Mouse (Mus musculus): ENCODE measurements at regions not wholly inside any gene's neighbourhood (a gene's known extent, or its start where the extent isn't known, plus 50 kb on each side); places are given as distances from the start of the nearest gene placed in this dataset.

DNA sequence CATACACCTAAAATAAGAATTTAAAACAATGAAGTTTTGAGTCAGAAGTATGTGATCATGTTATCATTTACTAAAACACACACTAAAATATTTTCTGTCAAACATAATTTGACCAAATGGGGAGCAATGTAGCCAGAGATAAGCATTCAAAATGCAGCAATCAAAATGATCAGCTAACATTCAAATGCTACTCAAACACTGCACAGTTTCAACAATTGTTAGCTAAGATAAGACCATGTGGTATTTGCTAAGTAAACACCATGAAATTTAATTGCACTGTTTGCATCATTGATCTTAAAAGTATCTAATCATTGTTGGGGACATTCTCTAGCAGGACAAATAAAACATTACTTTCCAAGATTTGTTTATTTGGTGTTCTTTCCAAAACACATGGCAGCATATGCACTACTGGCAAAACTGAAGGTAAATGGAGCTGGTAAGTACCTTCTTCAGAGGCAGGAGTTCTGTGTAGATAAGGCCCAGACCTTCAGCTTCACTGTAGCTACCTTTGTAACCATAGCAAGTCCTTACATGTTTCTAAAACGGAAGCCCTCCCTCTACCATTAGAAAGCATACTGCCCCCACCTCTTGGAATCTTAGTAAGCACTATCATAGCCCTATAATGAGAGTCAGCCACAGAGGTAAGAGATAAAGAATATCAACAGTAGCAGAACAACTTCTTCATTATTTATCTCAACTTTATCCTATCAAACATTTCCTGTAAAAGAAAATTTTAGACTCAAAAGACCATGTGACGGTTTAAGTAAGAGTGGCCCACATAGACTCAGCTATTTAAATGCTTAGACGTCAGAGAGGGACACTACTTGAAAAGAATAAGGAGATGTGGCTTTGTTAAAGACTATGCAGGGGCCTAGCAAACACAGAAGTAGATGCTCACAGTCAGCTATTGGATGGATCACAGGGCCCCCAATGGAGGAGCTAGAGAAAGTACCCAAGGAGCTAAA lies 116.3 kb upstream of the Irak1bp1 start:
- intact Hi-C loops (cut with DNase I), result no loop called here

DNA sequence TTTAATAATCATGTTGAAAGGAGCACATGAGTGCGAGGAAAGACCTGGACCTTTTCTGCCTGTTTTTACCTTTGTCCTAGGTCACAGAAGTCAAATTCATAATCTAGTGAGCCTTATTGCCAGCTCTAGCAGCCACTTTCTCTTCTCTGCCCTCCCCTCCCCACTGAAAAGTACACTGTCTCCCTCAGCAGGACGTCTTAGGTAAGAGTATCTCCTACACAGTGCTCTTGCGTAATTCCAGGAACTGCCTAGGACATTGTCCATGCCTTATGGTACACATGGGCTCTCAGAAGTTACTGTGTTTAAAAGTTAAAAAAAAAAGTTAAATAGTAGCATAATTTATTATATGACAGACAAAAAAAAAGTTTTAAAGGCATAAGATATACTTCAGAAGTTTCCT lies 100.7 kb upstream of the Irak1bp1 start:
- intact Hi-C loops (cut with DNase I), result no loop called here
- no peak for DNase-seq (ENCODE audit: low spot score)

More for the DNA sequence above, 116.3 kb upstream of the Irak1bp1 start:
- no peak for DNase-seq (ENCODE audit: low spot score)

DNA sequence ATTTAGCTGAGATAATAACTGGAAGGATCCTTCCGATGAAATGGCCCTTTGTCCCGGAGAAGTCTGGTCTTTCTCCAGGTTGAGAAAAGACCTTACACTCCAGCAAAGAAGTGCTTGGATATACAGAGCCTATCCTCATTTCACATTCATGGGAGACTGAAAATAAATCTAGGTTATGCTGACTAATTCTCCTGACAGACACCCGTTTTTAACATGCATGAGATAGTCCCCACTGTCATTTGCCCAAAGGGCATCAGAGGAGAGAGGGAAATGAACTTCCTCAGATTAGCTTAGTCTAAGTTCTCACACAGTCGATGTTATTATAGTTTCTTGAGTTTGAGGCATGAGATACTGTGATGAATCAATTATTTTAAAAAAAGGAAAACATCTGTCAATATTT lies 99.7 kb upstream of the Irak1bp1 start:
- intact Hi-C loops (cut with DNase I), result no loop called here
- DNase-seq (ENCODE audit: low spot score), result no peak

DNA sequence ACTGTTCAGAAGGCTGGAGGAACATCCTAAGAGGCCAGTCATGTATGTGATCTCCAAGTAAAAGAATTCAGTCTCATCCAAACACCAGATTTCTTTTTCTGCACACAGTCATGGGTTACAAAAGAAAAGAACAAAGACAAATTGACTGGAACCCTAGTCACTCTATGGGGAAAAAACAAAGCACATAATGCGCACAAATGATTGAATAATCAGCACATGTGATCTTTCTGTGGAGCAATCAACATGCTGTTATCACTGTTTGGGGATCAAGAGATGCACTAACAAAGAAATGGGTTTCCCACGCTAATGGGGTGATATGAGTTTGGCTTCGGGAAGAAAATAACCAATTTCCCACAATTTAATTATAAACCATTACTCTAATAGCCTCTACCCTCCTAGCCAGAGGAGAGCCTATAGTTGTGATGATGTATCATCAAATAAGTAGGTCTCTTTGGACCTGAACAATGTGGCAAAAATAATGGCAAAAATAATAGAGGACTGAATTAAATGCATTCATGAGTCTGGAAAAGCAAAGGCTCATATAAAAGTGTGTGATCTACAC lies 96.2 kb upstream of the Irak1bp1 start:
- intact Hi-C loops (cut with DNase I), result no loop called here
- no peak for DNase-seq (ENCODE audit: low spot score)

DNA sequence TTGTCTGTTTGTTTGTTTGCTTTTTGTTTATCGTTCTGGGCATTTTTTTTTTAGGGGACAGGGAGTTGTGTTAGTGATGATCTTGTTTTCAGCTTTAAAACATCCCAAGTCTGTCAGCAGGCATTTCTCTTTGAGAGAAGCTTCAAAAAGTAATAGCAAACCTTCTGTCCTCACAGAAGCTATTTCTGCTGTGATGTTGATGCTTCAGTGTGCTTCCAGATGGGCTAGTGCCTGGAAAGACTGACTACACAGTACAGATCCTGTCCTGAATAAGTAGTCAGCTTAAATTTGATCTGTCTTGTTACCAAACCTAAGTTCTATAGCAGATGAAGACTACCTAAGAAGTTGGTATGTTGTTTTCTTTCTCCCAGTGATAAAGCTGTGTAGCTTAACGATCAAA lies 94.4 kb upstream of the Irak1bp1 start:
- DNase-seq (ENCODE audit: low spot score), result no peak
- intact Hi-C loops (cut with DNase I), result no loop called here

DNA sequence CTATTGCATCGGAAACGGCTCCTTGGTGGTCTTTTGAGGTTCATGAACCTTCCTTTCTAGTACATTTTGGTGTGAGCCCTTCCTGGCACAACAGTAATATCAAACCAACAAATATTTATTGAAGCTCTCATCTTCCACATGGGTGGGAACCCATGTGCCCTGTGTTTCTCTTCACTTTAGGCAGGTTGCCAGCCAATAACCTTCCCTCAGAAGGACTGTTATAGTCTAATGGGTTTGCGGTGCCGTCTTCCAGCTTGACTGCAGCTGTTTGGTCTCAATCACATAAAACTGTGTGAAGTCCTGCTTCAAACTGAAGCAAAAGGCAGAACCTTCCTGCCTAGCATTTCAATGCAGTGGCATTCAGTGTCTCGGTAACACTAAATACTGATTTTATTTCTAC lies 69.4 kb upstream of the Irak1bp1 start:
- DNase-seq (ENCODE audit: low spot score), result no peak
- intact Hi-C loops (cut with DNase I), result no loop called here

DNA sequence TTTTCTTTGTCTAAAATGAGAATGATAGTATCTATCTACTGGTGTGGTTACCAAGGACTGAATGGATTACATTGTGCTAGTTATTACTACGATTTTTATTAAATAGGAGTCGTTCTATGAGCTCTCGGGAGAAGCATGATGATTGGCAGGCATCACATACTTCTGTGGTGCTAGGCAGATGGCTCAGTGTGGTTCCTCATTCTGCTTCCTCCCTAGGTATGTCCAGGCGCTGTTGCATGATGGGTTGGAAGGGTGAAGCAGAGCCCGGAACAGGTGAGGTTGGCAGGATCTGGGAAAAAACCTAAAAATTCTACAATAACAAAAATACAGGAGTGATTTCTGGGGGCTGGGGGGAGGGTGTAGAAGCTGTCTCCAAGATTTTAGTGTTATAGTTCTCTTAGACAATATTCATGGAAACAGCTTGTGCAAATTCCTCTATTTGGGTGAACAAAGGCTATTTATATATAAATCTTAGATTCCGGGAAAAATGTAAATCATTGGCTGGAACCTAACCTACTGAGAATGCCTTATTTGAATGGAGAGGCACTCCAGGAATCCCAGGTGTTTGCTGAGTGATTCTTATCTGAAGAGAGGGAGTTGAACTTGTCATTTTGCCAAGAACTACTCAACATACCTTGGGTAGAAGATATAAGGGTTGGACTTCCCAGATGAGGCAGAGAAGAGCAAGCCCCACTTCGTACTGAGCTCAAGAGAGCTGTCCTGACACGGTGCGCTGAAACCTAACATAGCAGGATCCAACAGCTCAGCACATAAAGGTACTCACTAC lies 68.5 kb upstream of the Irak1bp1 start:
- intact Hi-C loops (cut with DNase I), result no loop called here
- DNase-seq (ENCODE audit: low spot score), result no peak

DNA sequence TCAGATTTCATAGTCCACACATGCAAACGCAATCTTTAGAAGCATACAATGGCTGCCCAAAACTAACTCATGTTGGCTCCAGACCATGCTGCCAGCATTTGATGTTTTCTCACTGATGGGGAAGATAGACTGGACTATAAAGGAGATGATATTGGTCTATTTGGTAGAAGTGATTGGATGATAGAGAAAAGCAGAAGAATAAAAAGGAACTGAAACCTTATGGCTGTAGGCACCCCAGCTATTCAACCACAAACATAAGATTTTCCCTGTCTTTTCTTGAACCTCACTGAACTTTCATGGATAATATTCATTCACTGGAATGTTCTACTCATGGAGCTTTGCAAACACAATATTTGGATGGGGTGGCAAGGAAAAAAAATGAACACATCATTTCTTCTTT lies 65.7 kb upstream of the Irak1bp1 start:
- DNase-seq (ENCODE audit: low spot score), result no peak
- intact Hi-C loops (cut with DNase I), result no loop called here
